In the genomic region with DNA sequence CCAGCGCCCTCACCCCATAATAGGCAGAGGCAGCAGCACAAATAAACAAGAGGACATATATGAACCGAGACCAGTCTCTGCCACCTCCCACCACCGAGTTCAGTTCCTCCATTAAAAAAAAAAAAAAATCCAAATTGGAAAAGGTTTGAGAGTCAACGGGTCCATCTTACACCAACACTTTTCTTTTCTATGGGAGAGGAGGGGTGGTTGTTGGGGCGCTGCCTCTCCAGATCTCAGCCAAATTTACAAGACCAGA, we compare ENCODE assay signal across 8 mouse cellular contexts. TPM values are rescaled to one million over a fixed set of nuclear protein-coding genes. Genes with fewer than 3 reads are reported as not detected.
DNase-seq lines count a peak whose midpoint lies in the region; ATAC-seq and TF ChIP-seq lines count a peak whose summit lies in the region.

No protein-coding gene starts in this region.

- H3K9ac ChIP-seq in ES-Bruce4 (ENCODE audit: low read depth, poor library complexity, severe bottlenecking): peak overlapping the region; percentile 86
- peak overlapping the region; percentile 92 for H3K9ac ChIP-seq in forebrain, postnatal 0 days
- H3K9ac ChIP-seq in liver, embryonic 15.5 days: peak overlapping the region; percentile 72

- TF ChIP-seq CTCF in ES-Bruce4 (IDR thresholded peaks at IDR 0.05; ENCODE audit: low read depth, low read length): no peak
- TF ChIP-seq CTCF in forebrain, postnatal 0 days (IDR thresholded peaks at IDR 0.05; ENCODE audit: low read depth): no peak

- H3K4me2 ChIP-seq in forebrain, postnatal 0 days (ENCODE audit: low read depth): peak overlapping the region; percentile 94
- peak overlapping the region; percentile 99 for H3K4me2 ChIP-seq in liver, embryonic 15.5 days

- no peaks in the 10 kb centered on the region for H3K9me3 ChIP-seq in heart, embryonic 10.5 days
- no peaks in the 10 kb centered on the region for H3K9me3 ChIP-seq in ES-Bruce4 (replicated peaks; ENCODE audit: control insufficient read depth, insufficient read depth, low read length, poor library complexity, severe bottlenecking)
- H3K9me3 ChIP-seq in forebrain, postnatal 0 days (ENCODE audit: low read length): no peaks in the 10 kb centered on the region
- no peaks in the 10 kb centered on the region for H3K9me3 ChIP-seq in liver, embryonic 15.5 days (replicated peaks)

- H3K4me1 ChIP-seq in heart, embryonic 10.5 days: peaks cover 67% of the 10 kb centered on the region
- H3K4me1 ChIP-seq in ES-Bruce4 (ENCODE audit: control insufficient read depth, insufficient read depth, low read length): peaks cover 18% of the 10 kb centered on the region
- peaks cover 19% of the 10 kb centered on the region; the same call in 1 of the 2 replicates for H3K4me1 ChIP-seq in forebrain, postnatal 0 days (ENCODE audit: insufficient read depth)
- peaks cover 77% of the 10 kb centered on the region for H3K4me1 ChIP-seq in liver, embryonic 15.5 days (replicated peaks)

- DNase-seq in heart, embryonic 10.5 days (ENCODE audit: low spot score): no peak
- DNase-seq in heart, adult 18-20 months: no peak
- no peak for DNase-seq in forebrain, postnatal 0 days
- DNase-seq in gastrocnemius, adult 8-10 months (ENCODE audit: low spot score in 2 of 2): no peak
- DNase-seq in urinary bladder, postnatal 4 days (ENCODE audit: low spot score in 2 of 2): no peak
- DNase-seq in thymus, postnatal 4 days: no peak

- H3K27ac ChIP-seq in heart, embryonic 10.5 days: peak overlapping the region; percentile 100
- peak overlapping the region; percentile 73 for H3K27ac ChIP-seq in ES-Bruce4 (ENCODE audit: insufficient read depth, low read length)
- H3K27ac ChIP-seq in forebrain, postnatal 0 days (ENCODE audit: low read depth, low read length): peak overlapping the region; percentile 99
- peak overlapping the region; percentile 90 for H3K27ac ChIP-seq in liver, embryonic 15.5 days (replicated peaks)

- no peak for ATAC-seq in forebrain, postnatal 0 days
- ATAC-seq in liver, embryonic 15.5 days (ENCODE audit: insufficient read depth): no peak

- no peak for TF ChIP-seq EP300 in ES-Bruce4 (IDR thresholded peaks at IDR 0.05; ENCODE audit: insufficient read depth, low read depth, low read length)

- WGBS in heart, embryonic 10.5 days: 1% methylated on average over 5 of the region's 5 CpGs
- 1% methylated on average over 5 of the region's 5 CpGs for WGBS in forebrain, postnatal 0 days
- 0% methylated on average over 5 of the region's 5 CpGs for WGBS in liver, embryonic 15.5 days (ENCODE audit: insufficient replicate concordance)

- H3K4me3 ChIP-seq in heart, embryonic 10.5 days: peak overlapping the region; percentile 65
- H3K4me3 ChIP-seq in ES-Bruce4 (ENCODE audit: low read depth, low read length): peak overlapping the region; percentile 76
- peak overlapping the region; percentile 44 for H3K4me3 ChIP-seq in forebrain, postnatal 0 days (ENCODE audit: low read depth, low read length)
- peak overlapping the region; percentile 70 for H3K4me3 ChIP-seq in liver, embryonic 15.5 days (replicated peaks)

- H3K27me3 ChIP-seq in heart, embryonic 10.5 days (ENCODE audit: insufficient read depth, poor library complexity, severe bottlenecking): no peaks in the 10 kb centered on the region
- H3K27me3 ChIP-seq in ES-Bruce4 (ENCODE audit: control insufficient read depth, insufficient read depth, low read length, poor library complexity, severe bottlenecking): no peaks in the 10 kb centered on the region
- H3K27me3 ChIP-seq in forebrain, postnatal 0 days (ENCODE audit: insufficient read depth, low read length): no peaks in the 10 kb centered on the region
- H3K27me3 ChIP-seq in liver, embryonic 15.5 days: 0 out of 2 replicates have a peak, but pooled peaks cover 10% of the 10 kb centered on the region

- no peak for TF ChIP-seq POLR2A in ES-Bruce4 (IDR thresholded peaks at IDR 0.05; ENCODE audit: insufficient read depth, low read length)

- H3K36me3 ChIP-seq in heart, embryonic 10.5 days: no peaks in the 10 kb centered on the region
- H3K36me3 ChIP-seq in ES-Bruce4 (ENCODE audit: control insufficient read depth, insufficient read depth, low read length, poor library complexity, severe bottlenecking): no peaks in the 10 kb centered on the region
- H3K36me3 ChIP-seq in forebrain, postnatal 0 days (ENCODE audit: insufficient read depth): no peaks in the 10 kb centered on the region
- H3K36me3 ChIP-seq in liver, embryonic 15.5 days (replicated peaks): no peaks in the 10 kb centered on the region

RNA-seq across cellular contexts. Expression of gene Tex44, which starts 15.5 kb away (rescaled TPM):
- polyA plus RNA-seq in heart, embryonic 10.5 days (2016; fragmentation: Nextera tagmentation; extraction: Ambion mirVana): not detected in 2 replicates
- total RNA-seq in heart, adult 18-20 months (2021): not detected
- polyA plus RNA-seq in ES-Bruce4 (2011; ENCODE audit: insufficient read depth, insufficient read length, low read depth, missing spikeins): not detected in 2 replicates
- 0.29 TPM in 1 of 2 replicates, not detected in the other for total RNA-seq in forebrain, postnatal 0 days (2014; rRNA removed)
- polyA plus RNA-seq in forebrain, postnatal 0 days (2015; fragmentation: Nextera tagmentation; extraction: Ambion mirVana): not detected in 2 replicates
- not detected in 2 replicates for polyA plus RNA-seq in liver, embryonic 15.5 days (2015; fragmentation: Nextera tagmentation; extraction: Ambion mirVana)
- total RNA-seq in gastrocnemius, adult 8-10 months (2022): not detected

RNA-seq across cellular contexts. Expression of gene Nmur1, which starts 15.6 kb away (rescaled TPM):
- 0.10 TPM in 1 of 2 replicates, not detected in the other for polyA plus RNA-seq in heart, embryonic 10.5 days (2016; fragmentation: Nextera tagmentation; extraction: Ambion mirVana)
- total RNA-seq in heart, adult 18-20 months (2021): not detected
- polyA plus RNA-seq in ES-Bruce4 (2011; ENCODE audit: insufficient read depth, insufficient read length, low read depth, missing spikeins): not detected in 2 replicates
- 0.15 and 0.33 TPM in 2 replicates for total RNA-seq in forebrain, postnatal 0 days (2014; rRNA removed)
- 0.17 and 0.19 TPM in 2 replicates for polyA plus RNA-seq in forebrain, postnatal 0 days (2015; fragmentation: Nextera tagmentation; extraction: Ambion mirVana)
- not detected in 2 replicates for polyA plus RNA-seq in liver, embryonic 15.5 days (2015; fragmentation: Nextera tagmentation; extraction: Ambion mirVana)
- not detected for total RNA-seq in gastrocnemius, adult 8-10 months (2022)
